Mouse (Mus musculus): ENCODE results near the gene Atp1b1. TPM values are rescaled to one million over a fixed set of nuclear protein-coding genes. Genes with fewer than 3 reads are reported as not detected.

Atp1b1 gene
- polyA plus RNA-seq, 1 experiment from 2014 or later: 90.1 TPM

- 50% methylated on average over 9 of the region's 9 CpGs for WGBS
- H3K27me3 ChIP-seq: no peaks in the 10 kb centered on the region
- no peak for ATAC-seq
- no peak overlapping the region for H3K4me2 ChIP-seq (replicated peaks)
- H3K27ac ChIP-seq: no peak overlapping the region
- H3K36me3 ChIP-seq: no peaks in the 10 kb centered on the region
- no peak overlapping the region for H3K9ac ChIP-seq (replicated peaks)
- H3K9me3 ChIP-seq: no peaks in the 10 kb centered on the region
- no peak overlapping the region for H3K4me3 ChIP-seq (replicated peaks)
- H3K4me1 ChIP-seq (replicated peaks): no peaks in the 10 kb centered on the region
These were observed 23.6 kb upstream of the Atp1b1 start for GRCm38 (mm10) chr1:164481645-164482354.

- Histone ChIP-seq H3K9ac (replicated peaks) (no peak overlapping the region), H3K27ac (no peak overlapping the region), H3K36me3 (no peaks in the 10 kb centered on the region), H3K9me3 (no peaks in the 10 kb centered on the region), H3K4me1 (replicated peaks) (no peaks in the 10 kb centered on the region), H3K27me3 (no peaks in the 10 kb centered on the region), H3K4me2 (replicated peaks) (no peak overlapping the region), H3K4me3 (replicated peaks) (no peak overlapping the region)
- no peak for ATAC-seq
- 85% methylated on average over 5 of the region's 5 CpGs for WGBS
These were observed 22.8 kb upstream of the Atp1b1 start for GRCm38 (mm10) chr1:164480755-164481644.

DNA sequence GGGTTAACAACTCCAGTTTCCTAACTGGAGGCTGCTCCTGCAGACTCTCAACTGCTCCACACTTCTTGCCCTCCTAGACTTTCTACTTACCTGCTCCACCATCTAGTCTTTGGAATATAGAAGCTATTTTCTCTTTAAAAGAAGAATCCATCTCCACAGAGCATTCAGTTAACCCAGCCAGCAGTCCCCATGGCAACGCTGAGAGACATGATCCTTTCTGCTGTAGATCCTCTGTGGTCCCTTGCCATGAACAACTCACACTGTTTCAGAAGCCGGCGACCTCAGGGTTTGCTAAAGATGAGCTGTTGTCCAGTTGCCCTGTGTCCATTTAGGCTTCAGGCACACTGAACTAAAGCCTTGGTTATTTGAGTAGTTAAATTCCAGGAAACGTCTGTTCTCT lies 17.7 kb upstream of the Atp1b1 start:
- ATAC-seq: no peak
- H3K4me1 ChIP-seq (replicated peaks): peaks cover 10% of the 10 kb centered on the region
- H3K9ac ChIP-seq (replicated peaks): no peak overlapping the region
- 88% methylated on average over 4 of the region's 4 CpGs for WGBS
- H3K9me3 ChIP-seq: no peaks in the 10 kb centered on the region
- no peaks in the 10 kb centered on the region for H3K36me3 ChIP-seq
- no peak overlapping the region for H3K4me2 ChIP-seq (replicated peaks)
- H3K27me3 ChIP-seq: no peaks in the 10 kb centered on the region
- no peak overlapping the region for H3K27ac ChIP-seq
- no peak overlapping the region for H3K4me3 ChIP-seq (replicated peaks)

DNA sequence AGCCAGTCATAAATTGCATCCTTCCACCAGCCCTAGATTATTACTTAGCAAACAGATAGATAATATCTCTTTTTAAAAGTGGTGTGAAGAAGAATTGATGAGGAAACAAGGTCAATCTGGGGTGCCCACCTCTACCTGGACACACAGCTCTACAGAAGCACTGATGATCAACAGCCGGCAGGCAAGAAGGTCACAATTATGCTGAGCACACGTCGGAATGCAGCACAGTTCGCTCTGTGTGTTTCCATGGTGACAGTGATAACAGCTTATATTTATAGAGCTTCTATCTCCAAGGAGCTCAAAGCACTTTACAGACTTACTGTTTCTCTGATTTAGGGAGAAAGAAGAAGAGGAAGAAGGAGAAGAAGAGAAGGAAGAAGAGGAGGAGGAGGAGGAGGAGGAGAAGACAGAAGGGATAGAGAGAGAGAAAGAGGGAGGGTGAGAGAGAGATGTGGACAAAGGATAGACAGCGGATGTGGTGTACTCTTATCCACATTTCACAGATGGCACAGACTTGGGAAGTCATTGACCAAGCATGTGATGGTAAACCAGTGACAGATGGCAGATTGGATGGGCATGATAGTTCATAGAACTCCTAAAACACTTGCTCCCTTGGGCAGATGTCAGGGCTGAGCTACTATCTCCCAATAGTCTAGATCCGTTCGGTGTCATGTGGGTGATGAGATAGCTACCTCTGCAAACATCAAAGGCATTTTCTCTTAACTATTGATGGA lies 16.8 kb upstream of the Atp1b1 start:
- Histone ChIP-seq H3K4me1 (replicated peaks) (peaks cover 10% of the 10 kb centered on the region), H3K9me3 (no peaks in the 10 kb centered on the region), H3K4me2 (replicated peaks) (no peak overlapping the region), H3K36me3 (no peaks in the 10 kb centered on the region), H3K4me3 (replicated peaks) (no peak overlapping the region), H3K27me3 (no peaks in the 10 kb centered on the region), H3K27ac (no peak overlapping the region), H3K9ac (replicated peaks) (no peak overlapping the region)
- WGBS: 64% methylated on average over 7 of the region's 7 CpGs
- ATAC-seq: peak; percentile 87

DNA sequence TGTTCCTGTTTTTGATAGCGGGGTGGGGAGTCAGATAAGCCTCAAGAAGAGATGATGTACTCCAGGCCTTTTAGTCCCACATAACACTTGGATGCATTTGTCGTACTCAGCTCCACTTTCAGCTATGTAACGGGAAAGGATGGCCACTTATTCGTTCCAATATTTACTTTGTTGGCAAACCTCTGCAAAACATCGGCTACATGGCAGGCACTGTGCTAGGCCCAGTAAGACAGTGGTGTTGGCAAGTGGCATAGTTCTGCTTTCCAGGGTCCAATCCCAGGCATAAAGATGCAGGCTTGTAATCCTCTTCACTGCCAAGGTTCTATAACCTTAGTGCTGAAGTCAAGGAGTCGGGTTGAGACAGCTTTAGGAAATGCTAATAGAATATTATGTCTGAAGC lies 16.2 kb upstream of the Atp1b1 start:
- H3K36me3 ChIP-seq: no peaks in the 10 kb centered on the region
- 91% methylated on average over 6 of the region's 6 CpGs for WGBS
- no peaks in the 10 kb centered on the region for H3K9me3 ChIP-seq
- no peak overlapping the region for H3K4me2 ChIP-seq (replicated peaks)
- peaks cover 10% of the 10 kb centered on the region for H3K4me1 ChIP-seq (replicated peaks)
- no peak overlapping the region for H3K9ac ChIP-seq (replicated peaks)
- no peak for ATAC-seq
- no peak overlapping the region for H3K4me3 ChIP-seq (replicated peaks)
- H3K27ac ChIP-seq: no peak overlapping the region
- no peaks in the 10 kb centered on the region for H3K27me3 ChIP-seq

- no peak for ATAC-seq
- H3K27me3 ChIP-seq: no peaks in the 10 kb centered on the region
- no peaks in the 10 kb centered on the region for H3K36me3 ChIP-seq
- H3K9me3 ChIP-seq: no peaks in the 10 kb centered on the region
- H3K4me1 ChIP-seq (replicated peaks): peaks cover 10% of the 10 kb centered on the region
- no peak overlapping the region for H3K9ac ChIP-seq (replicated peaks)
- no peak overlapping the region for H3K27ac ChIP-seq
- H3K4me3 ChIP-seq (replicated peaks): no peak overlapping the region
- H3K4me2 ChIP-seq (replicated peaks): no peak overlapping the region
- WGBS: 91% methylated on average over 7 of the region's 7 CpGs
These were observed 15.2 kb upstream of the Atp1b1 start for GRCm38 (mm10) chr1:164473398-164473797.

DNA sequence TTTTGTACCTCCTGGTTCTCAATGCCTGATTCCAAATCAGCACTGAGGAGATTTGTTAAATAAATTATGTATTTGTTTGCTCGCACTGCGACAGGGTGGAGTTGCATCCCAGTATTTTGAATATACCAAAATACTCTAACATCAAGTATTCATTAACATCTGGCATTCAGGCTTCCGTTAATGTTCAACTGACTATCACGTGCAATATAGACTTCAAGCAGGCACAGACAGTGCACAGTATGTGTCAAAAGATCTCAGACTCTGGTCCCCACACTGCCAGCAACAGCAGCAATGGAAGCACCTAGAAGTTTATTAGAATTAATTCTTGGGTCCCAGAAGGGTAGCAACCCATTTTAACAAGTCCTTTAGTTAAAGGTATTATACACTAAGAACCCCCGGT lies 13.5 kb upstream of the Atp1b1 start:
- Histone ChIP-seq H3K36me3 (no peaks in the 10 kb centered on the region), H3K4me3 (replicated peaks) (no peak overlapping the region), H3K4me2 (replicated peaks) (no peak overlapping the region), H3K27ac (no peak overlapping the region), H3K27me3 (no peaks in the 10 kb centered on the region), H3K9ac (replicated peaks) (no peak overlapping the region), H3K4me1 (replicated peaks) (peaks cover 10% of the 10 kb centered on the region), H3K9me3 (no peaks in the 10 kb centered on the region)
- WGBS: 94% methylated on average over 5 of the region's 5 CpGs
- ATAC-seq: no peak

DNA sequence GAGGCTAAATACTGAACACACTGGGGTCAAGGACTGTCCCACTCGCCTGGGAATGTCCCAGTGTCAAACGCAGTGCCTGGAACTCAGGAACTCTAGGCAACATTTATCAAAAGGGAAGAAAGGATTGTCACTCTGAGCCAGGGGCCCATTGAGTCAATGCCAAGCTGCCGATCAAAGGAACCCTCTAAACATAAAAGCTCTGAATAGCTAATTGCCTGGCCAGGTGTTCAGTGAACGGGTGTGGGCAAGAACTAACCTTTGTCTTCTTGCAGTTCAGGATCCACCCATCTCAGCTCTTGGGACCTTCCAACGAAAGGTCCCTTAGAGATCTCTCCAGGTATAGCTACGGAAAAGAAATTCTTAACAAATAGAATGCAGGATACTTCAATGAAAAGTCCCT lies 12.8 kb upstream of the Atp1b1 start:
- peaks cover 10% of the 10 kb centered on the region for H3K4me1 ChIP-seq (replicated peaks)
- WGBS: 68% methylated on average over 6 of the region's 6 CpGs
- no peak overlapping the region for H3K9ac ChIP-seq (replicated peaks)
- ATAC-seq: no peak
- no peak overlapping the region for H3K27ac ChIP-seq
- no peaks in the 10 kb centered on the region for H3K9me3 ChIP-seq
- H3K4me2 ChIP-seq (replicated peaks): no peak overlapping the region
- H3K36me3 ChIP-seq: no peaks in the 10 kb centered on the region
- H3K4me3 ChIP-seq (replicated peaks): no peak overlapping the region
- no peaks in the 10 kb centered on the region for H3K27me3 ChIP-seq

DNA sequence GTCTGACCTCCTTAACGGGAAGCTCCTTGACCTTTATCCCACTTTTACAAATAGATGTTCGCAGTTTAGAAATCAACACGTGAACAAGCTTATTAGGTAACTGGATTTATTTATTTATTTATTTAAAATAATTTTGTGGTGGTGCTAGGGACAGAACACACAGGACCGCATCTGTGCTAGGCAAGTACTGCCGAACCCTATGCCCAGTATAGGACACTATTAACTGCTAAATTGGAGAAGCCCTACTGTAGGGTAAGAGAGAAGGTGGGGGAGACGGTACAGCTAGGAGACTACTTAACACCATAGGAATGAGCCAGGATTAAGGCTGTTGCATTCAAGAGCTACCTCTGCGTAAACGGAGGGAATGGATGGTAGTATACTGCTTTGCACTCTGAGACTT lies 10.2 kb upstream of the Atp1b1 start:
- 90% methylated on average over 8 of the region's 8 CpGs for WGBS
- ATAC-seq: no peak
- Histone ChIP-seq H3K4me1 (replicated peaks) (no peaks in the 10 kb centered on the region), H3K4me2 (replicated peaks) (no peak overlapping the region), H3K4me3 (replicated peaks) (no peak overlapping the region), H3K36me3 (no peaks in the 10 kb centered on the region), H3K9me3 (no peaks in the 10 kb centered on the region), H3K27me3 (no peaks in the 10 kb centered on the region), H3K9ac (replicated peaks) (no peak overlapping the region), H3K27ac (no peak overlapping the region)

DNA sequence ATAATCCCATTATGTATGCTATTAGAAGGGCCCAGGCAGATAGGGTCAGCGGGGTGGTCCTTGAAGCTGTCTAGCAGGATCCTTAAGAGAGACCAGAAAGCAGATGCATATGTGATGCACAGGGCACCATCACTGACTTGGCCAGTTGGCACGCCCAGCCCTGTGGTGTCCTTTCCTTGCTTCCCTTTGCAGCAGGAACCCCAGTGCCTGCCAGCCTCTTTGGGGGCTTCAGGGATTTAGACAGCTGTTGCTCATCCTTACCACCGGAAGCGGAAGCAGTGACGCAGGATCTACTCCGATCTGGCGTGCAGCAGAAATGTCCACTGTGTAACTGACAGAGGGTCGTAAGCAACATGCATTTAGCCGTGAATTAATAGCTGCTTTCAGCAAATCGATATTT lies 9.3 kb upstream of the Atp1b1 start:
- Histone ChIP-seq H3K27ac (no peak overlapping the region), H3K9ac (replicated peaks) (no peak overlapping the region), H3K27me3 (no peaks in the 10 kb centered on the region), H3K9me3 (no peaks in the 10 kb centered on the region), H3K4me2 (replicated peaks) (no peak overlapping the region), H3K4me3 (replicated peaks) (no peak overlapping the region), H3K36me3 (no peaks in the 10 kb centered on the region), H3K4me1 (replicated peaks) (no peaks in the 10 kb centered on the region)
- ATAC-seq: no peak
- 90% methylated on average over 10 of the region's 10 CpGs for WGBS

- Histone ChIP-seq H3K4me1 (replicated peaks) (peaks cover 38% of the 10 kb centered on the region), H3K4me2 (replicated peaks) (peak overlapping the region; percentile 25), H3K9ac (replicated peaks) (no peak overlapping the region), H3K9me3 (no peaks in the 10 kb centered on the region), H3K4me3 (replicated peaks) (no peak overlapping the region), H3K27ac (no peak overlapping the region), H3K36me3 (no peaks in the 10 kb centered on the region), H3K27me3 (peaks cover 8% of the 10 kb centered on the region; the same call in 1 of the 2 replicates)
- WGBS: 33% methylated on average over 10 of the region's 10 CpGs
- ATAC-seq: no peak
These were observed 3.6 kb upstream of the Atp1b1 start for GRCm38 (mm10) chr1:164461726-164462125.

All from midbrain, embryonic 13.5 days (tissue).